Mouse (Mus musculus) erythroblast, embryonic 14.5 days (primary cell): ENCODE results near the gene Slc22a23.

Experiments
- GATA1 ChIP-seq: IDR thresholded peaks from 2 replicates; pipeline ENCODE4 v1.6.1; 2012; ENCODE audit warnings: low read length, inconsistent platforms, mixed read lengths
- TAL1 ChIP-seq: IDR thresholded peaks from 3 replicates; pipeline ENCODE4 v1.6.1; 2012; ENCODE audit warnings: low read length, inconsistent platforms, mixed read lengths

DNA sequence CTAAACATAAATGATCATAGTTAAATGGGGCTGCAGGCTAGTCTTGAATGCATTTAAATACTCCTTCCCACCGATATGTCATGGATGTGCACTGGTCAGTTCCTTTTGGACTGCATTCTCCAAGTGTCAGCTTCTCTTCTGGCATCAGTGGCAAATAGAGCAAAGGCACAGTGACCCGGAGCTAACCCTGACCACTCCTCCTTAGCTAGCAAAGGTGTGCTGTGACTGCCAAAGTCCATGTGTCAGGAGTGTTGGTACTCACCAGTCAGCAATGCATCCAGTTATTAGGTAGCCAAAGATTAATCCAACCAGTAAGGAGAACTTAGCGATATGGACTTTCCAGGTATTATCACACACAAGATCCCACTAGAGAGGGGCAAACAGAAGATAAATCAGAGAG, 40.1 kb downstream of the Slc22a23 start:
- TF ChIP-seq TAL1: no peak
- TF ChIP-seq GATA1: no peak
